Comparison of ENCODE assay signal across 9 mouse cellular contexts in the genomic region with DNA sequence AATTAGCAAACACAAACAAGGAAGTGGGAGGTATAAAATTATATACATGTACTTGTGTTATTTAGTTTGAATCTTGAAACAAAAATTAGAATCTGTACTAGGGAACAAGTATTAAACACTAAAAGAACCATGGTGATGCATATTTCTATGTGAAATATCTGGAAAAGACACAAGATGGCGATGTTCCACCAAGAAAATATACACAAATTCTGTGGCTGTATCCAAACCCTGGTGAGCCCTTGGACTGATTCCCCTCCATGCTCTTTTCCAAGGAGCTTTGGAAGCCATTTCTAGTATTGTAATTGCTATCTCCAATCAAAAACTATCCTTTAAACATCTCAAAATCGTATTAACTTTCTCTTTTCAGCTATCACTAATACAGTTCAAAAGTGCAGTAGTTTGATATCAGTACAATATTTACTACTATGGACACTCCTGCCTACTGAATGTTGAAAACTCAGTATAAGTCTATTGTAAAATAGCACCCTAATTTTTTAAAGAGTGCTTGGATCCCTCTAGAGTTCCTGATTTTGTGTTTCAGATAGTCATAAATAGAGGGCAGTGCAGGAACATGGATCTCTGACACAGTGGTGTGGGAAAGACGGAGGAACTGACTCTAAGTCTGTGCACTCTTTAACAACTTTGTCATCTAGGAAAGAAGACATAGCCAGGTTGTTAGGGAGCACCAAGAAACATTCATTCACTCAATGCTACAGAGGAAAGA. TPM values are rescaled to one million over a fixed set of nuclear protein-coding genes. Genes with fewer than 3 reads are reported as not detected.
DNase-seq lines count a peak whose midpoint lies in the region; ATAC-seq and TF ChIP-seq lines count a peak whose summit lies in the region.
"Had no signal": no experiment of that assay in that cellular context is flagged by ENCODE, and none has a peak within 500 bp of the region (broad histone marks: within the 10 kb centered on the region; RNA-seq: fewer than 3 reads in every experiment).

No protein-coding gene starts in this region.

- 0 out of 2 replicates have a peak, but pooled peaks cover 3% of the 10 kb centered on the region for H3K4me1 ChIP-seq in liver, postnatal 0 days (ENCODE audit: insufficient read depth)
- H3K4me1 ChIP-seq in liver, embryonic 12.5 days: no peaks in the 10 kb centered on the region
- H3K4me1 ChIP-seq in forebrain, postnatal 0 days (ENCODE audit: insufficient read depth): no peaks in the 10 kb centered on the region
- H3K4me1 ChIP-seq in neural tube, embryonic 14.5 days (ENCODE audit: control insufficient read depth, insufficient read depth, low read length): no peaks in the 10 kb centered on the region

- peak; percentile 67 for ATAC-seq in liver, postnatal 0 days
- no peak for ATAC-seq in liver, embryonic 12.5 days
- peak; percentile 85 for ATAC-seq in forebrain, postnatal 0 days
- peak; percentile 81 for ATAC-seq in neural tube, embryonic 14.5 days (ENCODE audit: low read depth)

- DNase-seq in cerebellum, adult 8-10 months: peak; percentile 6
- DNase-seq in cerebellum, adult 18-20 months: no peak
- no peak for DNase-seq in liver, postnatal 0 days
- DNase-seq in forebrain, postnatal 0 days: peak; percentile 84
- peak; percentile 35 to 56 for DNase-seq in left cerebral cortex, postnatal 25 days (ENCODE audit: low spot score in 2 of 2)
- DNase-seq in adrenal gland, adult 8-10 months: no peak

- no peaks in the 10 kb centered on the region for H3K36me3 ChIP-seq in liver, postnatal 0 days (replicated peaks; ENCODE audit: insufficient read depth, low read length)
- H3K36me3 ChIP-seq in liver, embryonic 12.5 days: no peaks in the 10 kb centered on the region
- H3K36me3 ChIP-seq in forebrain, postnatal 0 days (ENCODE audit: insufficient read depth): no peaks in the 10 kb centered on the region
- H3K36me3 ChIP-seq in neural tube, embryonic 14.5 days (ENCODE audit: control insufficient read depth, insufficient read depth, low read length): no peaks in the 10 kb centered on the region

- no peak for TF ChIP-seq EP300 in liver, postnatal 0 days (IDR thresholded peaks at IDR 0.05; ENCODE audit: low read depth)

- no peak overlapping the region for H3K27ac ChIP-seq in liver, postnatal 0 days (ENCODE audit: low read depth)
- no peak overlapping the region for H3K27ac ChIP-seq in liver, embryonic 12.5 days
- no peak overlapping the region for H3K27ac ChIP-seq in forebrain, postnatal 0 days (ENCODE audit: low read depth, low read length)
- H3K27ac ChIP-seq in neural tube, embryonic 14.5 days (ENCODE audit: low read depth, low read length): no peak overlapping the region

- no peaks in the 10 kb centered on the region for H3K27me3 ChIP-seq in liver, postnatal 0 days (ENCODE audit: insufficient read depth, low read length)
- no peaks in the 10 kb centered on the region for H3K27me3 ChIP-seq in liver, embryonic 12.5 days (replicated peaks)
- no peaks in the 10 kb centered on the region for H3K27me3 ChIP-seq in forebrain, postnatal 0 days (ENCODE audit: insufficient read depth, low read length)
- no peaks in the 10 kb centered on the region for H3K27me3 ChIP-seq in neural tube, embryonic 14.5 days (ENCODE audit: control insufficient read depth, insufficient read depth, low read length)

- H3K4me3 ChIP-seq in liver, postnatal 0 days (ENCODE audit: low read depth, low read length): no peak overlapping the region
- no peak overlapping the region for H3K4me3 ChIP-seq in liver, embryonic 12.5 days
- H3K4me3 ChIP-seq in forebrain, postnatal 0 days (ENCODE audit: low read depth, low read length): no peak overlapping the region
- no peak overlapping the region for H3K4me3 ChIP-seq in neural tube, embryonic 14.5 days (ENCODE audit: low read depth, low read length)
- H3K4me3 ChIP-seq: erythroblast, embryonic 14.5 days had no signal

- no peak overlapping the region for H3K4me2 ChIP-seq in liver, postnatal 0 days (ENCODE audit: low read depth, low read length)
- H3K4me2 ChIP-seq in liver, embryonic 12.5 days: no peak overlapping the region
- no peak overlapping the region for H3K4me2 ChIP-seq in forebrain, postnatal 0 days (ENCODE audit: low read depth)
- H3K4me2 ChIP-seq in neural tube, embryonic 14.5 days (ENCODE audit: low read depth, low read length): no peak overlapping the region

- no peaks in the 10 kb centered on the region for H3K9me3 ChIP-seq in liver, postnatal 0 days (ENCODE audit: low read length)
- no peaks in the 10 kb centered on the region for H3K9me3 ChIP-seq in liver, embryonic 12.5 days (replicated peaks)
- no peaks in the 10 kb centered on the region for H3K9me3 ChIP-seq in forebrain, postnatal 0 days (ENCODE audit: low read length)
- no peaks in the 10 kb centered on the region for H3K9me3 ChIP-seq in neural tube, embryonic 14.5 days (ENCODE audit: control insufficient read depth, low read length)

- H3K9ac ChIP-seq in liver, postnatal 0 days (replicated peaks): no peak overlapping the region
- H3K9ac ChIP-seq in liver, embryonic 12.5 days: no peak overlapping the region
- no peak overlapping the region for H3K9ac ChIP-seq in forebrain, postnatal 0 days
- no peak overlapping the region for H3K9ac ChIP-seq in neural tube, embryonic 14.5 days (replicated peaks; ENCODE audit: low read depth, low read length)

- intact Hi-C loops in left cerebral cortex, postnatal 25 days (cut with DNase I): loop anchor here (1.0 to 10.0 kb wide), 2 partner anchors 340 to 423 kb away; no protein-coding TSS in a partner anchor

- TF ChIP-seq CTCF in liver, postnatal 0 days (IDR thresholded peaks at IDR 0.05; ENCODE audit: low read depth): peak; percentile 58
- TF ChIP-seq CTCF in forebrain, postnatal 0 days (IDR thresholded peaks at IDR 0.05; ENCODE audit: low read depth): peak; percentile 72

- WGBS in liver, postnatal 0 days (ENCODE audit: insufficient replicate concordance): 41% methylated on average over 3 of the region's 3 CpGs
- WGBS in liver, embryonic 12.5 days (ENCODE audit: insufficient replicate concordance): 33% methylated on average over 3 of the region's 3 CpGs
- WGBS in forebrain, postnatal 0 days: 48% methylated on average over 3 of the region's 3 CpGs
- 44% methylated on average over 3 of the region's 3 CpGs for WGBS in neural tube, embryonic 14.5 days

RNA-seq across cellular contexts. Expression of a gene that starts 16.8 kb away (rescaled TPM):
- 24.1 and 26.7 TPM in 2 replicates for polyA plus RNA-seq in liver, postnatal 0 days (2015; fragmentation: Nextera tagmentation; extraction: Ambion mirVana)
- 37.7 and 38.8 TPM in 2 replicates for polyA plus RNA-seq in liver, embryonic 12.5 days (2016; fragmentation: Nextera tagmentation; extraction: Ambion mirVana)
- total RNA-seq in forebrain, postnatal 0 days (2014; rRNA removed): 25.8 and 41.1 TPM in 2 replicates
- polyA plus RNA-seq in forebrain, postnatal 0 days (2015; fragmentation: Nextera tagmentation; extraction: Ambion mirVana): 29.6 and 39.0 TPM in 2 replicates
- total RNA-seq in left cerebral cortex, postnatal 25 days (2021): 10 to 100 TPM in 1 of 2 experiments, 1 to 10 TPM in 1; 7.9 to 10.8 TPM
- polyA plus RNA-seq in neural tube, embryonic 14.5 days (2014; fragmentation: Nextera tagmentation; extraction: Ambion mirVana): 31.2 and 32.4 TPM in 2 replicates
- total RNA-seq in adrenal gland, adult 8-10 months (2022): 10 to 100 TPM; 12.0 to 21.2 (median 16.3) TPM

Comparison
In these comparisons a context has a peak if more than half of its experiments do, and no peak if none do; other contexts are left out.
1. DNase-seq: peak in cerebellum, adult 8-10 months (single experiment), forebrain, postnatal 0 days (single experiment) and left cerebral cortex, postnatal 25 days (2 of 2); none in cerebellum, adult 18-20 months (0 of 2), liver, postnatal 0 days (single experiment) and adrenal gland, adult 8-10 months (single experiment).